Mouse (Mus musculus): Measurements from ENCODE around the gene Leng8.
A peak's percentile ranks its signal among the peaks of the same experiment; 100 is the strongest.

DNA sequence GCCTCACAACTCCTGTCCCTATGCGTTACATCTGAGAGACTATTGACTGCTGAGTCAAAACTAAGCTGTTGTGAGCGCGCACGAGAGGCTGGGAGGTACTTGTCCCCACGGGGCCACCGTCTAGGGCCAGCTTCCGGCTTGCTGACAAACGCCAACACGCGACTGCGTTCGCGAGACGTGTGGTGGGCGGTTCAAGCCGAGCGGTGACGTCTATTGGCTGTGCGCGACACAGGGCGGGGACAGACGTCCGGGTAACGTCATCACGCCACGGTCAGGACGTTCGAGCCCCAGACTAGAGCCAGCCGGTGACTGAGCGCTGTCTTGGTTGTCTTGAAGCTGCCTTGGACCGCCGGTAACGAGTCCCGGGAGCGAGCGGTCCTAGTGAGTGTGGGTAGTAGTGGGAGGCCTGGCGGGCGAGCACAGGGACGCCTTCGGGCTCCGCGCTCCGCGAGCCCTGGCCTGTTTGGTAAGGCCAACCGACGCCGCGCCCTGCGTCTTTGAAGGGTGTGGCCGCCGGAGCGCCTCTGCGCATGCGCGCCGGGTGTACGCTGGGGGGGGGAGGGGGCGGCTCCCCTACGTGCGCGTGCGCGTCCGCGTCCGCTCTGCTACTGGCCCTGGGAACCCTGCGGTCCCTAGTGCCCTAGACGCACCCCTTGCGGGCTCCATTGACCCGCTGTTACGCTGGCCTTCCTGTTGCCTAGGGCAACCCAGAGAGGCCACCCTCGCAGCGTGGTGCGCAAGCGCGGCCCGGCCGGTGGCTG is at the start of gene Leng8:
- TF ChIP-seq POLR2A (IDR thresholded peaks at IDR 0.05; ENCODE audit: low read depth, low read length) (peak; percentile 75), CTCF (IDR thresholded peaks at IDR 0.05; ENCODE audit: borderline replicate concordance, insufficient read depth, low read length) (no peak)
